Mouse (Mus musculus): ENCODE measurements around the gene Dgki.

The Dgki gene

GRCm38 (mm10) chr6:37063266-37063665 is 236.7 kb downstream of the Dgki start:
- DNase-seq (ENCODE audit: low spot score): no peak

- no peak for DNase-seq (ENCODE audit: low spot score)
Measured at GRCm38 (mm10) chr6:37060114-37060513, 239.9 kb downstream of the Dgki start.

GRCm38 (mm10) chr6:37057957-37058356 is 242.0 kb downstream of the Dgki start:
- DNase-seq (ENCODE audit: low spot score): no peak

- no peak for DNase-seq (ENCODE audit: low spot score)
Measured at GRCm38 (mm10) chr6:37057536-37057935, 242.4 kb downstream of the Dgki start.

- no peak for DNase-seq (ENCODE audit: low spot score)
Measured at GRCm38 (mm10) chr6:37055634-37056033, 244.3 kb downstream of the Dgki start.

- DNase-seq (ENCODE audit: low spot score): no peak
Measured at GRCm38 (mm10) chr6:37055128-37055527, 244.9 kb downstream of the Dgki start.

- peak; percentile 31 for DNase-seq (ENCODE audit: low spot score)
Measured at GRCm38 (mm10) chr6:37054435-37055020, 245.5 kb downstream of the Dgki start.

GRCm38 (mm10) chr6:37053411-37053810 is 246.6 kb downstream of the Dgki start:
- no peak for DNase-seq (ENCODE audit: low spot score)

- no peak for DNase-seq (ENCODE audit: low spot score)
Measured at GRCm38 (mm10) chr6:37051652-37052051, 248.3 kb downstream of the Dgki start.

- DNase-seq (ENCODE audit: low spot score): no peak
Measured at GRCm38 (mm10) chr6:37051150-37051549, 248.8 kb downstream of the Dgki start.

GRCm38 (mm10) chr6:37047611-37048129 is 252.3 kb downstream of the Dgki start:
- no peak for DNase-seq (ENCODE audit: low spot score)

- peak; percentile 62 for DNase-seq (ENCODE audit: low spot score)
Measured at GRCm38 (mm10) chr6:37046152-37046788, 253.7 kb downstream of the Dgki start.

- no peak for DNase-seq (ENCODE audit: low spot score)
Measured at GRCm38 (mm10) chr6:37044796-37045195, 255.2 kb downstream of the Dgki start.

GRCm38 (mm10) chr6:37038444-37038843 is 261.5 kb downstream of the Dgki start:
- DNase-seq (ENCODE audit: low spot score): no peak

- no peak for DNase-seq (ENCODE audit: low spot score)
Measured at GRCm38 (mm10) chr6:37037115-37037908, 262.7 kb downstream of the Dgki start.

- DNase-seq (ENCODE audit: low spot score): no peak
Measured at GRCm38 (mm10) chr6:37035681-37036080, 264.3 kb downstream of the Dgki start.

- no peak for DNase-seq (ENCODE audit: low spot score)
Measured at GRCm38 (mm10) chr6:37030986-37031385, 269.0 kb downstream of the Dgki start.

- no peak for DNase-seq (ENCODE audit: low spot score)
Measured at GRCm38 (mm10) chr6:37030402-37030801, 269.6 kb downstream of the Dgki start.

GRCm38 (mm10) chr6:37028841-37029240 is 271.1 kb downstream of the Dgki start:
- DNase-seq (ENCODE audit: low spot score): no peak

- no peak for DNase-seq (ENCODE audit: low spot score)
Measured at GRCm38 (mm10) chr6:37028300-37028699, 271.7 kb downstream of the Dgki start.

GRCm38 (mm10) chr6:37026343-37027243 is 273.4 kb downstream of the Dgki start:
- DNase-seq (ENCODE audit: low spot score): no peak

- no peak for DNase-seq (ENCODE audit: low spot score)
Measured at GRCm38 (mm10) chr6:37016046-37016445, 283.9 kb downstream of the Dgki start.

All from left cerebral cortex, adult 11 months (tissue).